Mouse (Mus musculus) spleen, postnatal 14 days (tissue): ENCODE results near the gene Tspan13.

ENCODE experiments used
- DNase-seq, 2 experiments: peaks; one replicate each; pipeline ENCODE4 v3.0.0; 2021 to 2022; ENCODE audit warnings: low spot score in 2 of 2

The Tspan13 gene

GRCm38 (mm10) chr12:36030660-36031363 is 11.5 kb downstream of the Tspan13 start:
- no peak for DNase-seq

GRCm38 (mm10) chr12:36029687-36030086 is 12.6 kb downstream of the Tspan13 start:
- no peak for DNase-seq

- DNase-seq: no peak
Observed at GRCm38 (mm10) chr12:36028968-36029645, 13.2 kb downstream of the Tspan13 start.

GRCm38 (mm10) chr12:36027171-36027570 is 15.1 kb downstream of the Tspan13 start:
- no peak for DNase-seq

- no peak for DNase-seq
Observed at GRCm38 (mm10) chr12:36026126-36026525, 16.2 kb downstream of the Tspan13 start.

- DNase-seq: no peak
Observed at GRCm38 (mm10) chr12:36020710-36021109, 21.6 kb downstream of the Tspan13 start.

- no peak for DNase-seq
Observed at GRCm38 (mm10) chr12:36020081-36020480, 22.2 kb downstream of the Tspan13 start.

GRCm38 (mm10) chr12:36019572-36019971 is 22.7 kb downstream of the Tspan13 start:
- no peak for DNase-seq

- no peak for DNase-seq
Observed at GRCm38 (mm10) chr12:36017791-36018190, 24.5 kb downstream of the Tspan13 start.

- DNase-seq: no peak
Observed at GRCm38 (mm10) chr12:36013216-36013910, 28.9 kb downstream of the Tspan13 start.

GRCm38 (mm10) chr12:36008364-36009047 is 33.8 kb downstream of the Tspan13 start:
- DNase-seq: no peak

GRCm38 (mm10) chr12:36007581-36007980 is 34.7 kb downstream of the Tspan13 start:
- DNase-seq: no peak

GRCm38 (mm10) chr12:36004714-36005113 is 37.6 kb downstream of the Tspan13 start:
- DNase-seq: no peak

GRCm38 (mm10) chr12:35995799-35996198 is 46.5 kb downstream of the Tspan13 start:
- DNase-seq: no peak

GRCm38 (mm10) chr12:35994098-35994497 is 48.2 kb downstream of the Tspan13 start:
- no peak for DNase-seq

GRCm38 (mm10) chr12:35993583-35993982 is 48.7 kb downstream of the Tspan13 start:
- no peak for DNase-seq

GRCm38 (mm10) chr12:35992711-35993110 is 49.6 kb downstream of the Tspan13 start, which contains the start of gene Agr2:
Gene Agr2 (plus strand): TSS chr12:35992907.
- no peak for DNase-seq

- no peak for DNase-seq
Observed at GRCm38 (mm10) chr12:35984743-35985142, 57.6 kb downstream of the Tspan13 start.

- no peak for DNase-seq
Observed at GRCm38 (mm10) chr12:35983472-35983871, 58.8 kb downstream of the Tspan13 start.

- no peak for DNase-seq
Observed at GRCm38 (mm10) chr12:35981732-35982360, 60.5 kb downstream of the Tspan13 start.

- DNase-seq: no peak
Observed at GRCm38 (mm10) chr12:35979625-35980024, 62.7 kb downstream of the Tspan13 start.
